Mouse (Mus musculus) ovary, adult 18-20 months (tissue): Measurements from ENCODE around the gene Dsel.

Experiments
- DNase-seq: peaks from one replicate; pipeline ENCODE4 v3.0.0; 2022; ENCODE audit warnings: low spot score, mixed read lengths

Dsel gene

DNA sequence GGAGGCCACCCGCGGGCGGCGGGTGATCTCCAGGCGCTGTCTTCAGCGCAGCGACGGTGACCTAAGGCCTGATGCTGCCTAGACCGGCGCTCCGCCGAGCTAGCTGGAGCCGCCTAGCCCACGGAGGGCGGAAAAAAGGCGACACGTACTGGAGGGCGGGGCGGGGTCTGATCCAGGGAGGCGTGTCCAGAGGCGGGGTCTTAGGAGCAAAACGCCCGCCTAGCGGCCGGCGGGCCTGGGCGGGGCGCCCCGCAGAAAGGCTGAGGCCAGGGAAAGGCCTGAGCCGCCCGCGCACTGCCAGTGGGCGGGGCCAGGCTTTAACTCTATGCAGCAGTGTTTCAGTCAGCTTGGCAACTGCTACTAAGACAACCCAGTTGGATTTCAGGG is at the start of gene Dsel:
Gene Dsel, minus strand, starts transcription at position 140 of the 387 bp plus-strand sequence.
- peak; percentile 90 for DNase-seq

DNA sequence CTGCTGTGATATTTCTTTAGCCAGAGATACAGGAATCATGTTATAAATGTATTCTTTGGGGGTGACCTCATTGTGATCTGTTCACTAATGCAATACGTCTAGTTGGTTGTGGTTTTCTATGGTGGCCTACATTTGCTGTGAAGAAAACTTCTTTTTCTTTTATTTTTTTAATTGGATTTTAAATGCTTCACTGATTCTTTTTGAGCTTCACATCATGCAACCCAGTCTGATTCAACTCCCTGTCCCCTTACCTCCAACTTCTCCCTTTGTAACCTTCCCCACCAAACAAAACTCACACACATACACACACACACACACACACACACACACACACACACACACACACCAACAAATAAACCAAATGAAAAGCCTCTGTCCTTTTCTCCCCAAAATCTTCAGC is 46.7 kb upstream of the Dsel start:
- DNase-seq, result no peak

DNA sequence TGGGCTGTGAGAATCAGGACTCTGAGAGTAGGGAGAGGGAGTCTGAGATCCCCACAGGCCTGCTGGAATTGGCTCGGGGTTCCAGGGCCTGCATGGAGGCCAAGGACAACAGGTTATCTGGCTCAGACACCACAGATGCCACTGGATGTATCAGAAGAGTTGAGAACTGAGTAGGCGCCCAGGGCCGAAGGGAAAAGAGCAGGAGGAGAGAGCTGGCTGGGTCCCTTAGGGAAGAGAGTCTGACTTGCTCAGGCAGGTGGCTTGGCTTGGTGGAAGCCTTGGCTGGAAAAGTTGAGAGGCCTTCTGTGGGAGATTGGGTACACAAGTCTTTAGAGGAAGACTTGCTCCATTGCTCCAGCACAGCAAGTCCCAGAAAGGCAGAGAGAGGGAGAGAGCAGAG is 18.6 kb upstream of the Dsel start:
- DNase-seq, result no peak

DNA sequence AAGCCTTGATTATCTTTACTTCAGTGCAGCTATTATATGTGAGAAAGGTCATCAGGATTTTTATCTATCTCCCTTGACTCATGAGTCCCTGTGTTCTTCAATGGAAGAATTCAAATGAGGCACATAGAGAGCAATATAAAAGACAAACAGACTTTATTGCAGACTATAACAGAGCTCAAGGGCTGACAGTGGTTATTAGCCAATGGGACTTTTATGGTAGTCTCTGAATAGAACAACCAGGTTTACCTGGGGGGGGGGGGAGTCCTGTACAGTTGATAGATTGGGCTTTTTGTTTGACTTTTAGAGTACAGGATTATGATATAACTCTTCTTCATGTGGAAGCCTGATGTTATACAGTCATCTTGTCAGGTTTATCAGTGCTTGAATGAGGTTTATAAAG is 11.1 kb upstream of the Dsel start:
- DNase-seq, result no peak

DNA sequence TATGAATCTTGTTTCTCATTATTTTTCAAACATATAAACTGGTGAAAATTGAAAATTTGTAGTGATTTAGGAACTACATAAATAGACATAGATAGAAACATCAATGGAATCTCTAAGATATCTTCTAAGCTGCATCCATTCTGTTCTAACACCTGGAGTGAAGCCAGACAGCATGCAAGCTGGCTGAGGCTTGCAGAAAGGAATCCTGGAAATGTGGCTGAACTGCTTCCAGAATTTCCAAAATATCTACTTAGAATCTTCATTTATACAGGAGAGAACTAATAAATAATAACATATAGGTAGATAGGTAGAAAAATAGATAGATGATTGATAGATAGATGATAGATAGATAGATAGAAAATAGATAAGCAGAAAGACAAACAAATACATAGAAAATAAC is 8.5 kb upstream of the Dsel start:
- no peak for DNase-seq

DNA sequence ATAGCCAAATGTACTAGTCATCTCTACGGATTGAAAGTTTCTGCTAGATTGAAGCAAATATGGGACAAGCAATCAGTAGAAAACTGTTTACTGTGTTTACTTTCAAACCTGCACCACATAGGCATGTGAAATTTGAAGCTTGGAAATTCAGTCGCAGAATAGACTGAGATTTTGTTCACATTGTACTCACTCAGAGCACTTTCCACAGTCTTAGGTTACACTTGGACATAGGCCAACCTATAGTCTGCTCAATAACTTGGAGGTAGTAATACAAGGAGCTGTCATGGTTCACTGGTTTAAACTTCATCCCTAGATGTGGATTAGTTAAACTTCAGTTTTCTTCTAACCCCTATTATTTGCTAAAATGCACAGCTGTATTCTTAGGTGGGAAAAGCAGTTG is 749 bp upstream of the Dsel start:
- no peak for DNase-seq

DNA sequence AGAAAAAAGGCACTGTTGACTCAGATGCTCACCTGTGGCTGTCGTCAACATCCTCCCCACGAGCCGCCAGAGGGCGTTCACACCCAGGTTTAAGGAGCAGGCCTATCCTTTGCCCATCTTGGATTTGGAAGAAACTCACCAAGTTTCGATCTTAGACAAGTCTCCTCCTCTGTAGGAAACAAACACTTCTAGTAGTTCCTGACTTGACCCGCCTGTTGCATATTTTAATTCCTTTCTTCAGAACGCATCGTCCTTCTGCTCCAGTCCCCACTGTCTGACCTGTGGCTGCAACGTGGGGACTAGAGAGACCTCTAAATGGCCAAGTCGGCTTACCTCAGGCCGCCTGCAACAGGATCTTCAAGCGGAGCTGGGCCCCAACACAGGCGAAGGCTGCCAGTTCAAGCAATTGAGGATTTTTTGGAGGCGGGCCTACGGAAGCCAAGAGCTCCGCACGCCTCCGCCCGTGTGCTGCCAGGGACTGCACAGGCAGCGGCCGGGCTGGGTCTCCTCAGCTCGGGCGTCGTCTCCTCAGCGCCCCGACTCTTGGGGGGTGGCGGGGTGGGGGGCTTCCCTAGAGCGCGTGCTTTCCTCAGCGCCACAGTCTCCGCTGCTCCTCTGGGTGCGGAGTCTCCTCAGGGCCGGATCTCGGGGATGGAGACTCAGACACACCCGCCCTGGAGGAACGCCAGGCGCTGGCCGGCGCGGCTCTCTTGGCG is 497 bp downstream of the Dsel start:
- peak; percentile 52 for DNase-seq

DNA sequence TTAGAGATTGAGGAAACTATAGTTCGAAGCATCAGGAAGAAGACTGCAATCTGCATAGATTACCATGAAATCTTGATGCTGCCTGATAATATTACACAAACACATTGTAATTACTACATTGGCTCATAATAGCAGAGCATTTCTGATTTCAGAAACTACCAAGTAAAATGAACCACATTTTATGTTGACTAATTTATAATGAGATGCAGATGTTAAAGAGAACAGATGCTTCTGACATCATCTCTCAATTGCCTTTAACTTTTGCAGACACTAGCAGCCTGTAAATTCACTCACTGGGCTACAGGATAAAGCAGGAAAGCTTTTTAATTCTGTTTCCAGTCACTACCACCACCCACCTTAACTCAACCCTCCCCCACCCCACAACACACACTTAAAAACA is 6.9 kb downstream of the Dsel start:
- DNase-seq, result no peak

DNA sequence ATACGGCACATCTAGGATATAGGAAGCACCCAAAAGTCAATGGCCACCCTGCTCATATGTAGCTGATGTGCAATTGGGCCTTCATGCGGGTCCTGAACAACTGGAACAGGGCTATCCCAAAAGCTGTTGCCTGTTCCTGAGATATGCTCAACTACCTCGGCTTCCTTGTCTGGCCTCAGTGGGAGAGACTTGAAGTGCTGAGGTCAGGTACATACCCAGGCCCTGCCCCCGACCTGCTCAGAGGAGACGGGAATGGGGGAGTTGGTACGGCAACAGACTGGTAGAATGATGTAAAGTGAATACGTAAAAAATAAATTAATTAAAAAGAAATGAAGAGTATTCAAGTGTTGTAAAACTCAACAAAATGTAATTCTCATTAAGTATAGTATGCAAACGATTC is 12.3 kb downstream of the Dsel start:
- no peak for DNase-seq

DNA sequence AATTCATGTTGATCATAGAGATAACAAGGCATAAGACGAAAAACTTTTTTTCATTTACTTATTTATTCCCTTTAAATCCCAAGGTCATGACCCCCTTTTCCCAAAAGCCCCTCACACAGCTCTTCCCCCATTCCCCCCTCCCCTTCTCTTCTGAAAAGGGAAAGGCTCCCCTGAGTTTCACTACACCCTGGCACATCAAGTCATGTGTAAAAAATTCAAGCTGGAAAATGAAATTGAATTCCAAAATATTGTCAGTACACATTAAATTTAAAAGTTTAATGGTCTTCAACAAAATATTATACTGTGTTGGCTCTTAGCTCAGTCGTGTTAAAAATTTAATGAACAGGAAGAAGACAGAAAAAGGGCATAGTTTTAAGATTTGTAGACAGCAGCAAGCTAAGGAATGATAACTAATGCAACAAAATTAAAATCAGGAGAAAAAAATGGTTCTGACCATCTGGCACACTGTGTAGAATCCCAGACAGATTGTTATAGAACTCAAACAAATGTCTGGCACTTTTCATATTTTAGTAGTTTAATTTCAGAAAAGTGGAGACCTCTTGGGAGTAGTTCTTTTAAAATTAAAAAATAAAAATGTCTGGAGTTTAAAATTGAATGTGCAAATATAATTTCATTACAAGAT is 31.0 kb downstream of the Dsel start:
- no peak for DNase-seq
